Mouse (Mus musculus) cerebellum, adult 11 months (tissue): Measurements from ENCODE around the gene Tsnaxip1.

ENCODE experiments used
- DNase-seq: peaks from one replicate; pipeline ENCODE4 v3.0.0; 2022

Tsnaxip1 gene

DNA sequence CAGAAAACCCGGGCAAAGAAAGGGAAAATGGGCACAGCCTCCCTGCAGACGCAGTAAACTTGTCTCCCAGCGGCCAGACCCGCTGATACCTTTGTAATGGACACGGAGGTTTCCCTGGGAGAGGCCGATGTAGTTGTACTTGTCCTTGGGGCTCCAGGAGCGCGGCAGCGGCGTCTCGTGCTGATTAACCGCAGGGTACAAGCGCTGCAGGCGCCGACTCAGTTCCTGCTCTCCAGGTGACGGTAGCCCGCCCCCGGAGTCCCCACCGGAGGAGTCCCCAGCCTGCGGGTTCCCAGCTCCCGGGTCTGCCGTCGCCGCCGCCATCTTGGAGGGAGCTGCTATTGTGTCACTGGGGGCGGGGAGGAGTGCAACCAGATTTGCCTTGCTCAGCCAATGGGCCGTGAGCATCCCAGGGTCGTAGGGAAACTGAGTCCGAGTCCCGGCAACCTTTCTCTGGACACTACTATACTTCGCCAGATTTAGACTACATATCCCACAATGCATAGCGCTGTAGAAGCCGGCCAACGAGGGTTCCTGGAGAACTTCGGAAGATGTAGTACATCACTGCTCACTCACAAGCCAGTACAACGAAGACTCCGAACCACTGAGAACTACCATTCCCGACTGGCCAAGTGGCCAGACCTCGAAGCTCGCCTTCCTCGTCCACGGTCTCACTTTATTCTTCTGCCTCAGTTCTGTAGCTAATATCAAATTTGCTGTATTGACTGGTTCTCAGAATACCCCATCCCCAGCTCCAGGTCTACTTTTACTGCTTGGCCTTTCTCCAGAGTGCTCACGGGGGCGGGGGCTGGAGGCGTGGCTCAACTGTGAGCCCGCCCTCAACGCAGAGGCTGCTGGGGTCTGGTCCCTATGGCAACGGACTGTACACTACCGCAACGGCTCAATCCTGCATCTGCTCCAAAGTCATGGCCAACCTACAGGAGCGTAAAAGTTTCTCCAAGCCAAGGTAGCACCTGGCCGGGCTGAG is at the start of gene Tsnaxip1, which contains the start of gene Ranbp10:
TSS of gene Tsnaxip1 (plus strand) at position 871 of the 988 bp plus-strand sequence.
TSS of gene Ranbp10 (minus strand) at position 490 of the 988 bp plus-strand sequence.
- peak; percentile 96 for DNase-seq

- DNase-seq = no peak
Measured at GRCm38 (mm10) chr8:105777833-105778232, 49.7 kb upstream of the Tsnaxip1 start.

DNA sequence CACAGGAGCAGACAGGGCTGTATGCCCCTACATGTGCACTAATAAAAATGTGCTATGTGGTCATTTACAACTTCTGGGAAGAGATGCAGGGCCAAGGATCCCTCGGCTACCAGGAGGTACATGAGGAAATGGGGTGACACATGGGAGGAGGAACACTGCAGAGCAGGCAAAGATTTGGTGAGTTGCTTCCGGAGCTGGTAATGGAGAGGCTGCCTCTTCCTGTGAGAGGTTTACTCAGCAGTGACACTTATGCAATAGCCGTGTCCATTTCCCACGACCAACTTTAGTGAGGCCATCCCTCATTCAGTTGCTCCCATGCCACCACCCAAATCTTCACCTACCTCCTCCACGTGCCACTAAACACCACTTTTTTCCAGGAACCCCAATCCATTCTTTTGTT is 47.2 kb upstream of the Tsnaxip1 start:
- DNase-seq = no peak

- DNase-seq = no peak
Measured at GRCm38 (mm10) chr8:105788241-105788640, 39.3 kb upstream of the Tsnaxip1 start.

DNA sequence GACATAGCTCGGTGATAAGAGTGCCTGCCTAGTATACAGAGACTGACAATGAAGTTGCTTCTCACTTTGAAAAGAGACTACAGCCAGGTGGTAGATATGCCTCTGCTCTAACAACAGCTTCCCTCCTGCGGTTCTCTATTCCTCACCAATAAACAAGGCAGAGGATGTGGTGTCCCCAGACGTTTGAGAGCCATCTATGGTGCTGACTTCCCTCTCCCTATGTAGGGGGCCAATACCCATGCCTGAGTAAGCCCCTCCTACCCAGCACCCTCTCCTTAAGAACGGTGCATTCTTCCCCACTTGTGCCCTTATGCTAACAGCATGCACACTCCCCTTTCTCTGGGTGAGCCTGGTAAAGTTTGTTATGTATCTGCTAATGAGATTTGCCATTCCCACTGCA is 38.6 kb upstream of the Tsnaxip1 start:
- no peak for DNase-seq

DNA sequence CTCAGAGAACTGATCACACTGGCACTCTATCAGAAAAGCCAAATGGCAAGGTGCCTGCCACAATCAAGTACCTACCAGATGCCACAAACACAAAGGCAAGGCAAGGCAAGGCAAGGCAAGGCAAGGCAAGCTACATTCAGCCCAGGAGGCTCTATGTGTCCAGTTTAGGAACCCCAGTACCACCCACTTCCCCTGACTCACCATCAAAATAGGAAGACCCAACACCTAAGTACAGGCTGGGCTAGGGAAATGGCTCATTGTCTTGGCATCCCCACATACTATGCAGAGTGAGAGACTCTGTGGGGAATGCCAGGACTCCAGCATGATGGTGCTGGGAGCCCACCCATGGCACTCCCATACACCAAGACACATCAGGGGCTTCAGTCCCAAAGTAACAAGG is 37.9 kb upstream of the Tsnaxip1 start:
- DNase-seq = no peak

DNA sequence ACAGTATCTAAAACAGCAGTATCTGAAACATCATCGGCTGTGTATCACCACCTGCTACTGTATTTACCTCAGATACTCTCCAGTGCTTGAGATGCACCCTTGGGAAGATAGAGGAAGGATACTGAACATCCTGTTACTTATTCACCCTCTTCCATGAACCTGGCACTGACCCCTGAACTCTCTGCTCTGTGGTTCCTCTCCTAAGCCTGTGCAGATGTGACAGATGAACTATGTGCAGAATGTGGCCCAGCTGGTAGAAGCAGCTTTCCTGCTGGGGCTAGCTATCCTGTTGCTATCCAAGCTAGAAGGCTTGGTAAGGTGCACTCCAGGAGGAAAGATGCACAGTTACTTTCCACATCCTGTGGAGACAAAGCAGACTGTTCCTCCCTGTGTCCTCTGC is 34.2 kb upstream of the Tsnaxip1 start:
- DNase-seq = no peak

GRCm38 (mm10) chr8:105794009-105794598 is 33.4 kb upstream of the Tsnaxip1 start:
- DNase-seq = no peak

GRCm38 (mm10) chr8:105795785-105796184 is 31.7 kb upstream of the Tsnaxip1 start:
- DNase-seq = no peak

DNA sequence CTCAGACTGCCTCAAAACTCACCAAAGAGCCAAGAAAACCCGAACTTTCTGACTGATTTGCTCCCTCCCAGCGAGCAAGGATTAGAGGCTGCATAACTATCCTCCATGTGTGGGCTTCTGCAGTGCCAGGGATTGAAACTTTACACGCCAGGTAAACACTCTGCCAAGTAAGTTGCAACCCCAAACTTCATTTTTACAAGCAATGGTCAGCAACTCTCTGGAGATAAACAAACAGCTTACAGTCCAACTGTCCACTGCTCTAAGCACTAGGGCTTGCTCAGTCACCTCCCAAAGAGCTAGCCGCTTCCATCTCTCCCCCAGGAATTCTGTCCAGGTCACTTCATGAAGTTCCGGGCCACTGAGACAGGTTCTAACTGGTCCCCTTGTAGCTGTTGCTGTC is 29.1 kb upstream of the Tsnaxip1 start:
- DNase-seq = no peak

DNA sequence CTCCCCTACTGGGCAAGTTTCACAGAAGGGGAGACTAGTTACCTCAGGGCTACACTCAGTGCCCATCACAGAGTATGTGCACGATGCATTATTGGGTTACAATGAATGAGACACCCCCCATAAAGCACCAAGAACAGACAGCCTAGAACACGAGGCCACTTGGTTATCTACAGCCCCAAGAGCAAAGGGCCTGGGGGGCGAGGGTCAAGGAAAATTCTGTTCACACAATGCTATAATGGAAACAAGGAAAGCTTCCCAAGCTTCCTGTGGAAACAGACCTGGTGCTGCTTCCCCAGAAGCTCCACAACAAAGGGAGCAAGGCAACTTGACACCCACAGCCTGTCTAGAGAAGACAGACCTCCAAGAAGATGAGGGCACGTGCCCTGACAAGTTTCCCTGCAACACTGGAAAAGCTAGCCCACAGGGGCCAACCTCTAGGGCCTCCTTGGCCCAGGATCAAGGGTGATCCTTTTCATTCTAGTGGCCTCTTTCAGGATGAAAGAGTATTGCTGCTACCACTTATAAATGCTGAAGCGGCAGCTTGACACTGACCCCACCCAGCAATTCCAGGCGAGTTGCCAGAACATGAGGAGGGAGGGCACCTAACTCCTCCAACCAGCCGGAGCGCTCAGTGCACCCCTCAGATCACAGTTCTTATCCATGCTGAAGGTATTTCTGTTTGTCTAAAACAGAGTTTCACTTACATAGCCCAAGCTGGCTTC is 28.3 kb upstream of the Tsnaxip1 start:
- DNase-seq = peak; percentile 45

DNA sequence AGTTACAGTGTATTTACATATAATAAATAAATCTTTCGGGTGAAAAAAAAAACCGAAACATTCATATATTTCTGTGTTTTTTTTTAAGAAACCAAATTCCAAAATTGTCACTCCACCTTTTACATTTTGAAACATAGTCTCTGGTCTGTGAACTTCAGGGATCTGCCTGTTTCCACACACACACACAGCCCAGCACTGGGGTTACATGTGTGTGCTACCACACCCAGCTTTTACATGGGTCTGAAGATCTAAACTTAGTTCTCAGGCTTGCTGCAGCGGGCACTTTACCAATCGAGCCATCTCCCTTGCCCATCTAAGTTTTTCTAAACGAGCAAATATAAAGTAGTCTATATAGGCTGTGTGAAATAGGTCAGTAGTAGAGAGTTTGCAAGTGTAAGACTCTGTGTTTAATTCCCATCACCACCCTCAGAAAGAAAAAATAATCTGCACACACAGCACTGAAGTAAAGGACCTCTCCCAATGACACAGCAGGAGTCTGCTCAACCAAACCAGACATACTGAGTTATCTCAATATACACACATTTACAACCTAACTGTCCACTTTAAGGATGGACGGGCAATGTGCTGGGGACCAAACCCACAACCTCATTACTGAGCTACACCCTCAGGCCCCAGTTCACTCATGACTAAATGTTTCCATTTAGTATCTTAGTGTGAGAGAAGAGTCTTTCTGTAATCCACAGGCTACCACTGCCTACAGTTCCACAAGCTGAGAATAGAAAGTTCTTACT is 26.2 kb upstream of the Tsnaxip1 start:
- DNase-seq = no peak

- DNase-seq = no peak
Measured at GRCm38 (mm10) chr8:105804797-105805196, 22.7 kb upstream of the Tsnaxip1 start.

DNA sequence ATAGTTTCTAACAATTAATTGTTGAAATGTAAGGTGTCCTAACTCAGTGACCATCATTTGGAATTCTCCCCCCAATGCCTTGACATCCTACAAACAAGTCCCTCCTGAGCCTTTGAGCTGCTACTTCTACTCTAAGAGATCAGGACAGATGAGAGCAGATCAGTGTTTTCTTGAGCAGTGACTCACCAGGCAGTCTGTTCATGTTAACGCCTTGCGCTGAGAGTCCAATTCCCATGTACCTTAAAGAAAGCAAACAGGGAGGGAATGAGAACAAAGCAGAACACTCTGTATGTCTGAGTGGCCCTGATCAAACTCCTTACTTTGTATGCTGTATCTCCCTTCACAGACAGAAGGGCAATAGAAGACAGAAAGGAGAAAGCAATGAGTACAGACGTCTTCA is 22.2 kb upstream of the Tsnaxip1 start:
- DNase-seq = no peak

- no peak for DNase-seq
Measured at GRCm38 (mm10) chr8:105805964-105806363, 21.6 kb upstream of the Tsnaxip1 start.

DNA sequence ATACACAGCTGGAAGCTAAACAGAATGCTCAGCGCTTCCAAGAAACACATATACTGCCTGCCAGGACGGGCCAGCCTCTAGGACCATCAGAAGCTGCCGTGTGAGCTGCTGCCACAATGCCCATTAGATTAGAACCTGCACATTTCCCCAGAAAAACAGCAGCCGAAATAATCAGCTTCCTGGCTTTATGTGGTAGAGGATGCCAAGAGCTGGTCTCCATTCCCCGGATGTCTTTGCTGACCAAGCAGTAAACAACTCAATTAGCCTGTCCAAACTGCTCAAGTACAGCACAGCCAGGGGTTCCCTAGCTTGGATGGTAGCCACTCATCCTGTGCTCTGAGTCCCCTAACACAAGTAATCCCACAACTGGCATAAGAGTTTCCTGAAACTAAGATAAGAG is 19.8 kb upstream of the Tsnaxip1 start:
- DNase-seq = no peak

- DNase-seq = no peak
Measured at GRCm38 (mm10) chr8:105808480-105808879, 19.1 kb upstream of the Tsnaxip1 start.

DNA sequence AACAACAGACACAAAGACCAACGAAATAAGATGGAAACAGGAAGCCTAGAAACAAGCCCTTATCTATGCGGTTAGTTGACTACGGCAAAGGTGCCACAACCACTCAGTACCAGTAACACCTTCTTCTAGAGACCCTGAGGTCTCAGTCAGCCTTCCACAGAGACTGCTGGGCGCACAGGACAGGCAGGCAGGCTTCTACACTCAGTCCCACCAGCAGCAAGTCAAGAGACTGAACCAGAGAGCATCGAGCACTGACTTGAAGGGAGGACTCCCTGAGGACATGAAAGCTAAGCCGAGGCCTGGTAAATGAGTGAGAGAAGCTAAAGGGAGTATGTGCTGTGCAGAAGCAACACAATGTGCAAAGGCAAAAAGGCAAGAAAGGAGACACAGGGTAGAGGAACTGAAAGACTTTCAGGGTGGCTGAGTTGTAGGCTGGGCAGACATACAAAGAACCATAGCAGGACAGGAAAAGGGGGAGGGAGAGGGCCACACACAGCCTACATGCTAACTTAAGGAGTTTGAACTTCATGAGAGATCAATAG is 17.2 kb upstream of the Tsnaxip1 start:
- DNase-seq = no peak

- DNase-seq = peak; percentile 29
Measured at GRCm38 (mm10) chr8:105811061-105811460, 16.5 kb upstream of the Tsnaxip1 start.

DNA sequence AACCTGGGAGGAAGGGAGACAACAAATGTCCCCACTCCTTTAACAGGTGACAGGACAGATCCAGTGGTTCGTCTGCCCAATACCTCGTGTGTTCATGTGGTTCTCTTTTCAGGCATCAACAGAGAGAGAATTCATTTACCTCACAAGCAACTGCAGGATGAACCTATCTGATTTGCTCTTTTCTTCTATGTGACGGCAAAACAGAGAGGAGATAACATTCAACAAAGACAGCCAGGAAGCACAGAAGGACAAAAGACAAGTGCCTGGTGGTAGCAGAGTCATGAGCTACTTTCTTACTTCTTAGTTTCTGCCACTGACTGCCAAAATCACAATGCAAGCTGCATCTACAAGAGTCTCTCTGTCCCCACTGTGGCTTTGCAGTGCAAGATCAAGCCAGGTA is 16.0 kb upstream of the Tsnaxip1 start:
- DNase-seq = no peak

DNA sequence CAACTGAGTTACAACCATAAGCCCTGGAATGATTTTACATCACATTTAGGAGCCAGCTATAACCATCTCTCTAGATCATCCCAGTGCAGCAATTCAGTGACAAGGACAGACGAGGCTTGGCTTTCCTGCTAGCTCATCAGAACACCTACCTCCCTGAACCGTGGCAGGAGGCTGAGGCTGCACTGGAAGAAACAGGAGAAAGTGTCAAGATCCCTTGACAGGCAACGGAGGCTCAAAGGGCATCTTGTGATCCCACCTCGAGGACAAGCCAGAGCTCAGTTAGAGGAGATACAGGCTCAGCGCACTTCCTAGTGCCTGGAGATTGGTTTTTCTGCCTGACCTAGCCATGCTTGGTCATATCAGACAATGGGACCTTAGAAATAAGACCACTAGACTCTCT is 15.0 kb upstream of the Tsnaxip1 start:
- no peak for DNase-seq

- DNase-seq = no peak
Measured at GRCm38 (mm10) chr8:105813241-105813640, 14.3 kb upstream of the Tsnaxip1 start.
